Mouse (Mus musculus) thymus, postnatal 4 days (tissue): ENCODE measurements around the gene Oprl1.

Source experiments
- DNase-seq: peaks from one replicate; pipeline ENCODE4 v3.0.0; 2021

The Oprl1 gene

DNA sequence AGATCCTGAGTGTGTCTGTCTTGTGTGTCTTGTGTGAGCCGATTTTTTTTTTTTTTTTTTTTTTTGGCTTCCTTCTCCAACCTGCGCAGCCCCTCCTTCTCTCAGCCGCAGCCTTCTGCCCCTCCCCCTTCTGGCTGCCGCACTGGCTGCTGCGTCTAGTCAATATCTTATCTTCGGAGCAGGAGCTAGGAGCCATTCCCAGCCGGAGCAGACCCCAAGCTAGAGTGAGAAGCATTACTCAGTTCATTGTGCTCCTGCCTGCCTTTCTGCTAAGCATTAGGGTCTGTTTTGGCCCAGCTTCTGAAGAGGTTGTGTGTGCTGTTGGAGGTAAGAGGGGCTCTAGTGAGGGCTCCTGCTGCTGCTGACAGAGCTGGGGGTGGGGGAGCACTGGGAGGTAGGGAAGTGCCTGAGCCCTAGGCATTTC, at the start of gene Oprl1:
Gene Oprl1 (plus strand): TSS at position 114 of the 424 bp plus-strand sequence.
- DNase-seq, result peak; percentile 58

DNA sequence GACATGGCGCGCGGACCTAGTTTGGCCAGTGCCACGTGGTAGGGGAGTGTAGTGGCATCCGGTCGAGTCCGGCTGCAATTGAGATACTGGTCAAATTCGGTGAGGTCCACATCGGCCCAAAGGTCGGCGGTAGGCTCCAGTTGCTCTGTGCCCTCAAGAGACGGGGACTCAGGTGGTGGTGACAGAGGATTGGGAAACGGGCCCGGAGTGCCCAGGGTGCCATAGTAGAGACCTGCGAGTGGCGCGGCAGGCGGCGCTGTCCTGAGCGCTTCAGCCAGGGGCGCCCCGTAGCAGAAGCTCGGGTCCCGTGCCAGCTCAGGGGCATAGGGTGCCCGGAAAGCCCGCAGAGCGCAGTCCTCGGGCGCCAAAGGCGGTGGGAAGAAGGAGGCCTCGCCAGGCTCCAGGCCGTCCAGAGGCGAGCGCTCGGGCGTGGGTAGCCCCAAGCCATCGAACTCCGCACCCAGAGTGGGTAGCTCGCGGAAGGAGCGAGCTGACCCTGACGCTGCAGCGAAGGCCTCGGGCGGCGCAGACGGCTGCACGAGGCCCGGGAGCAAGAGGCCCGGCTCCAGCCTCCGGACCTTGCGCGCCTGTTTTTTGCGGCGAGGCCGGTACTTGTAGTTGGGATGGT, 44.4 kb upstream of the Oprl1 start:
- DNase-seq, result peak; percentile 40

DNA sequence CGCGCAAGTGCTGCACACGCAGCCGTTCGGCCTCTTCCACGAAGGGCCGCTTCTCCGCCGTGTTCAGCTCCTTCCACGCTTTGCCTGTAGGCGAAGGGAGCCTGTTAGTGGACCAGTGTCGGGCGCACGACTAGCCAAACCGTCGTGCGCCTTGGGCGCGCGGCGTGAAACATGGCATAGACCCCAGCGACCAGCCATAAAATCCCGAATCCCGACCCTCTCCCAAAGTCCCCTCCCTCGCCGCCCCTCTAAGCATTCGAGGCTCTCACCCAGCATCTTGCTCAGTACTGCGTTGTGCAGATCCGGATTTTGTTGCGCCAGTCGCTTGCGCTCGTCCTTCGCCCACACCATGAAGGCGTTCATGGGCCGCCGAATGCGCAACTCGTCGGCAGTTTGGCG, 43.9 kb upstream of the Oprl1 start:
- no peak for DNase-seq

DNA sequence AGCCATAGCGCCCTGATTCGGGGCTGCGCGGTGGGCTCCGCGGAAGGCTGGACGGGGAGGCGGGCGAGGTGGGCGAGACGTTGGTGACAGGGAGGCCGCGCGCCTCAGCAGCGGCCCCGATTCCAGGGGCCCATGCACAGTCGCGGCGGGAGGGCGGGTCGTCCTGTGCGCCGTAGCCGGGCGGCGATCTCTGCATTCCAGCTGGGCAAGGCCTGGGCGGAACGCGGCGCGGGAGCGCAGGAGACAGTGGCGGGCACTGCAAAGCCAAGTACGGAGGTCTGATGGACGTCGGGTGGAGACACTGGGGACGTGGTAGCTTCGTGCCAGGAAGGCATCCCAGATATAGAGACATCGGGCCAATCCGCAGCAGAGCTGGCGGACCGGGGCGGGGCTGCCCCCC, 43.5 kb upstream of the Oprl1 start, which contains the start of gene Sox18:
Gene Sox18 (minus strand): TSS at position 315 of the 400 bp plus-strand sequence.
- no peak for DNase-seq

DNA sequence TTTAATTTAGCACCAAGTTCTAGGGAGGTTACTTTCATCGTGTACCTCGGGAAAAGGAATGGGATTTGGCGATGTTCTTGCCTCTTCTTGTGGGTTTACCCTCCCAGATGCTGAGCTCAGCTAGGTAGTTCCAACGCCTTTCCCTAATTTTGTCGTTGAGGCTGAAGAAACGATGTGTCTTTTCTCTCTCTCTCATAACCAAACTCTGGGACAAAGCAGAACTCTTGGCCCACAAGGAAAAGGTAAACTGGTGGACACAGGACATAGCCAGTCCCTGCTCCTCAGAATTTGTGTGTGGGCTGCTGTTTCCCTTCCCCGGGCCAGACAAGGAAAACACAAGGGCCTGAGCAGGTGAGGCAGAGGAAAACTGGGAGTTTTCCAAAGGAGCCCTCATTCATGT, 42.8 kb upstream of the Oprl1 start:
- no peak for DNase-seq

DNA sequence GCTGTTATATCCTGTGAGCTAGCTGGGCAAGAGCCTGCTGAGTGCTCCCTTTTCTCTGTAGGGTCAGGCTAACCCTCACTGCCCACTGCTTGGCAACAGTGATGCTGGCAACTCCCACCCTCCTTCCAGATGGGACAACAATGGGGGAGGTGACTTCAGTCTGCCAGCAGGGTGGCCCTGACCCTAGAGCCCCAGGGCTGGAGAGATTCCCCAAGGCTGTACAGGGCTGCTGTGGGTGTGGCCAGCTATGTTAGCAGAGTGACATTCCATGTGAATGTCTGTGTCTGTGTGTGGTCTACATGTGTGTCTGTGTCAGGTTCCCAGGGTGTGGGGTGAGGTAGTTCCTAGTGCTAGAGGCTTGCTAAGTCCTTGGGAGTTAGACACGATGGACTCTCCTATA, 41.3 kb upstream of the Oprl1 start:
- no peak for DNase-seq

DNA sequence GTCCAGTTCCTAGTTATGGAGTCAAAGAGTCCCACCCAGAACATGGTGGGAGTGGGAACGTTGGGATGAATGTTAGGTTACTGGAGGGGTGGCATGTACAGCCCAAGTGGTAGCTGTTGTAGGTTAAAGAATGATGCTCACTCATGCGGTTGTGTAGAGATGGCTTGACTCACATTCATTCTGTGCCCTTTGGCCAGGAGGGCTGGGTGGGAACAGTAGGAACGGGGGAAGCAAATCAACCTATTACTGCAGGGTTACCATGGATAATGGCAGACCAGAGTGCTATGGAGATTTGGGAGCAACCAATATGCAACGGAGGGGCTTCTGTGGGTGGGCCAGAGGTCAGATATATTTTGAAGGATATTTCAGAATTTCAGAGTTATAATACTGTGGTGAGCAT, 39.9 kb upstream of the Oprl1 start:
- DNase-seq, result no peak

DNA sequence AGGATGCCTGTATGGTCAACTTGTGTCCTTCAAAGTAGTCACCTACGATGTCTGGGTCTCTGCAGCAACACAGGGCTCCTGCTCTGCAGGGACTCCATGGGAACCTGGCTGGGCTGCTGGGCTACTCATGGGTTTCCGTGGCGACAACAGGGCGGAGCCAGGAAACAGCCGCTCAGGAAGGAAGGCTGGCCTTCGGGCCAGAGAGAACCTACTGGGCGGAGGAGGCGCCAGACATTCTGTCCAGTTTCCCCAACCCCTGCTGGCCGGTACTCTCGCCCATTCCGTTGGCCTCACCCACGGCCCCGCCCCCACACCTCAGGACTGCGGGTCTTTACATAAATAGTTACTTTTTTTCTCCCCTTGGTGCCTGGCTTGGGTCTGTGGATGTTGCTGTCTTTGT, 39.4 kb upstream of the Oprl1 start:
- no peak for DNase-seq

DNA sequence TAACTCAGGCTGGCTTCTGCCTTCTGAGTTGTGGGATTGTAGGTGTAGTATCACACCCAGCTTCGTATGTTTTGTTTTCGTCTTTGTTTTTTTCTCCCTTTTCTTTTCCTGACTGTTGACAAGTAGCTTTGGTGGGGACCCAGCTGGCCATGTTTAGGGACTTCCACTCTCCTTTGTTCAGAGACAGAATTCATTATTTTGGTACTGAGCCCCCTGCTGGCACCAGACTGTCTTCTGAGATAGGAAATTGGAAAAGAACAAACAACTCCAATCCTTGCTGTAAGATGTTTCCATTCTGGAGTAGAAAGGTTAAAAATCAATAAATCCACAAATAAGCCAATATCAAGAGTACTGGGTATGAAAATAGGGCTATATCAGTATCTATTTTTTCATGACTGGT, 38.4 kb upstream of the Oprl1 start:
- peak; percentile 40 for DNase-seq

DNA sequence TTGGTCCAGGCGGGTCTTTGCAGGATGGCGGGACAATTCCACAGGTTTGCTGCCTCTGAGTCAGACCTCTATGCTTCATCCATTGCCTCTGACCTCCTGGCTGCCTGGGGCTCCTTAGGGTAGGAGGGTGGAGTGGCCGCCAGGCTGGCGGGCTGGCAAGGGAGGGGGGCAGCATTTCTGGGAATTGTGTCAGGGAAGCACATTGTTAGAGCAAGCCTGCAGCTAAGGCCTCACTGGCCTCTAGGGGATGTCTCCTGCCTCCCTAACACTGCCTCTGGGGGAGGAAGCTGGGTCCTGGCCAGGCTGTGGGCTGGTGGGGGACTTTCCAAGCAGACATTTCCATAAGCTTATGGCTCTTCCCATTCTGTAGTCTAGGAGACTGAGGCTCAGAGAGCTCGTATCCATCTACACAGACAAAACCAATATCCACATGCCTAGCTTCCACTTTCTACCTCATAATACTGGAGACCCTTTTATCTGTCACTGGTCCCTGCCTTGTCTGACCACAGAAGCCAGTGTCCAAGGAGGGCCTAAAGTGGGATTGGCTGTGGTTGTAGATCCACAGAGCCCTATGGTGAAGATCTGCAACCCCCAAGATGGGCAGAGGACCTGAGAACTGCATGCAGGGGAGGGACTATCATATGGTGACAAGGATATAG, 37.6 kb upstream of the Oprl1 start:
- DNase-seq, result no peak

DNA sequence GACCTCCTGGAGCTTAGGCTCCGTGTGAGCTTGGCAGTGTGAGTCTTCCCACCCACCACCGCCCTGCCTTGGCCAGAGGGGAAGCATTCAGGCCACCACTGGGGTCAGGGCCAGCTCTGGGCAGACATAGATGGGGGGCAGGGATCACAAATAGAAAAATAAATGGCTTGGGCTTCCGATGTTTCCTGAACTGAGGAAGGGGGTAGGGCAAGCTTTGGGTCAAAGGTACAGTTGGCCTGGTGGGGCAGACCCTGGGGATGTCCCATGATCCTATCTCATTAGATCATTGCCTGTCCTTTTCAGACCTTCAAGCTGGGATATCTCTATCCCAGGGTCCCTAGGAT, 37.1 kb upstream of the Oprl1 start:
- DNase-seq, result no peak

DNA sequence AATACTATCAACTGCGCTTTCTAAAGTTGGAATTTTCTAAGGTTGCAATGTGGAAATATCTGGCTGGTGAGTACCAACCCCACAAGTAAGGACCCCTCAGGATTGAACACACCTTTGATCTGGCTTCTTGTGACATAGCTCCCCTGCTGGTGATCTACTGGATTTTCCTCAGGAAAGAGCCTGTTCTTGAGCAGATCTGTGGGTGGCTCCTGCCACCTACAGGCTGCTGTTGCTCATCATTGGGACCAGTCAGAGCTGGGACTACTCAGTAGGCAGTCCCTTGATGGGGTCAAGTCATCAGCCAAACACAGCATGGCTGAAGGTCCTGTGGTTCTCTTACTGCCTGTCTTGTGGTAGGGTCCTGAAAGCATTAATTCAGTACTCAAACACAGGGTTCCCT, 36.0 kb upstream of the Oprl1 start:
- peak; percentile 77 for DNase-seq

DNA sequence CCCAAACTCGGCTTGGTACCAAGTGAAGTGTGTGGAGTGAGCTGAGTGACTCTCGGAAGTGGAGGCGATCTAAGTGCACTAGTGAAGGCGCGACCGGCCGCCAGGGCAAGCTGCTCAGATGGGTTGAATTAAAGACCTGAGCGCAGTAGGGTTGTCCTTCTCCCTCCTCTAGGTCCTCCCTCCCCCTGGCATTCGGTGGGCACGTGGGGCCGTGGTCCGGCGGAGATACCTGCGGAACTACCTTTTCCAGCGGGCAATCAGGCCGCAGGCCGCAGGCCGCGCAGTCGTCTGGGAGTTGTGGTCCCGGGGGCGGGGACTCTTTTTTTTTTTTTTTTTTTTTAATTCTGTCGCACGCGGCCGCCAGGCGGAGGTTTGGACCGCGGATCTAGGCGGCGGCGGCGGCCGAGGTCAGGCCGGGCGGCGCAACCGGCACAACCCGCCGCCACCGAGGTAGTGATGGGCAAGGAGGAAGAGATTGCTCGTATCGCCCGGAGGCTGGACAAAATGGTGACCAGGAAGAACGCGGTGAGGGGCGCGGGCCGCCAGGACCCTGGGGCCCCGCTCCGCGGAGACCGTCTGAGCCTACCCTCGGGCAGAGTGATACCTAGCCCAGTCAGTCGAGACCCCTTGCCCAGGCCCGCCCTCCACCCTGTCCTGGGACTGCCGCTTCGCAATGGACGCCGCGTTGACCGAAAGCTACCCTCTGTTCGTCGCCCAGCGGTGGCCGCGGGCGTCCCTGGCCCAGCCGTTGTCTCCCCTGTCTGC, 34.7 kb upstream of the Oprl1 start, which contains the start of gene Tcea2:
Gene Tcea2 (plus strand): TSS at position 360 of the 765 bp plus-strand sequence.
- DNase-seq, result peak; percentile 74

DNA sequence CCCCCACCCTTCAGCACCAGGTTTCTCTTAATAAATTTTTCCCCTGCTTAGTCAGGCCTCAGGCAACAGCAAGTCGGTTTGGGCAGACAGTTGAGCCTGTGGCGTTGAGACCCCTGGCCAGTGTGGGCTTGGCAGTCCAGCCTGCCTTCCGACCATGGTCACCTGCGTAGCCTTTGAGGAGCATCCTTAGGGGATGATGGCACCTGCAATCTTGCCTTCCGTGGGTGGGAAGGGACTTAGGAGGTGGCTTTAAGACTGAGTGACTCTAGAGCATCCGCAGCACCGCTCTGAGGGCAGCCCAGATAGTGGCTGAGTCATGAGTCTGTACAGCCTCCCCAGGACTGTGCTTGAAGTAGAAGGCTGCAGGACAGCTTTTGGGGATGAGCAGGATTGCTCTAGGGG, 34.1 kb upstream of the Oprl1 start:
- DNase-seq, result peak; percentile 40

DNA sequence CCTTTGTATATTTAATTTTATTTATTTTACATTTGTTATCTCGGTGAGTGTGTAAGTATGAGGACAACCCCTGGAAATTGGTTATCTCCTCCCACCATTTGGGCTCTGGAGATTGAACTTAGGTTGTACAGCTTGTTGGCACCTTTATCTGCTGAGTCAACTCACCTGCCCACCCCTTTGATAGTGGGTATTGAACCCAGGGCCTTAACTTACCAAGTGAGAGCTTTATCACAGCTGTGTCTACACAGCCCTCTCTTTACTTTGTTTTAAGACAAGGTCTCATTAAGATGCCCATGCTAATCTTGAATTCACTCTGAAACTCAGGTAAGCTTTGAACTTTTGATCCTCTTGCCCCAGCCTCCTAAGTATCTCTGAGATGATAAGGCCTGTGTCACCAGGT, 32.8 kb upstream of the Oprl1 start:
- DNase-seq, result no peak

DNA sequence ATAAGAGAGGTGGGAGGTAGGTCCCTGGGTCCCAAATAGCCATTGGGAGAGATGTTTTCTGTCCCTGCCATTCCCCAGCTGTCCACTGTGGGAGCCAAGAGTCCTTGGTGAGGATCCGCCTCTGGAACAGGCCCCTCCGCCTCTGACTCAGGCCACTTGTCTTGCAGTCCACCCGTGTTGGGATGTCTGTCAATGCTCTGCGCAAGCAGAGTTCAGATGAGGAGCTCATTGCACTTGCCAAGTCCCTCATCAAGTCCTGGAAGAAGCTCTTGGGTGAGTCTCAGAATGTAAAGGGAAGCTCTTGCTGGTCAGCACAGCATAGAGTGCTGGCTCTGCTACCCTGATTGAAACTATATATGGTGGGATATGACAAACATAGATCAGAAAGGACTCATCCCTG, 31.4 kb upstream of the Oprl1 start:
- no peak for DNase-seq

DNA sequence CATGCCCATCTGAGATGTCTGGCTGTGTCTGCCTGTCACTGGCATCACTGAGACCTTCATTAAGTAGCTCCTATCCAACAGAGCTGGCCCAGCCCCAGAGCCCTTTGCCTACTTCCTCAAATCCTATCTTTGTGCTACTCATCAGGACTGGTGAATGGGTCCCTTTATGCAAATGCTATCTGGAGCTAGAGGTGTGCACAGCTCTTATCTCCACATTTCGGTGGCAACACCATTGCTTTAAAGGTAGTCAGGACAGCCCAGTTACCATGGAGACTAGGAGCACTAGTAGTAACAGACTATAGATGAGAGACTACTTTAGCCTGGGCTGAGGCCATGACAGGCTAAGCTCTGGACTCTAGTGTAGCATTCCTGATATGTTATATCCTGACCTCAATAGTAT, 30.1 kb upstream of the Oprl1 start:
- DNase-seq, result no peak

DNA sequence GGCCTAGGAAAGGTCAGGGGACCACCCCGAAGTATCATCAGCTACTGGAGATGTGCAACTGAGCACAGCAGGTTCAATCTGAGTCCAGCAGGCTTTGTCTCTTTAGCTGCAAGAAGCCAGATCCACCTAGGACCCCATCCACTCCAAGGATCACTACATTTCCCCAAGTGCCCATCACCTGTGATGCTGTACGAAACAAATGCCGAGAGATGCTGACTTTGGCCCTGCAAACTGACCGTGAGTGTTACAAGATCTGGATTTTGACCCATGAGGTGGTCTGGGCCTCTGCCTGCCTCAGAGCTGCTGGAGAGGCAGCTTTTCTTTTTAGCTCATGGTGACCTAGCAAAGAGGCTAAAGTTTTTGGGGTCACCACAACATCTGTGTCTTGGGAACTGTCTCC, 29.1 kb upstream of the Oprl1 start:
- DNase-seq, result no peak

DNA sequence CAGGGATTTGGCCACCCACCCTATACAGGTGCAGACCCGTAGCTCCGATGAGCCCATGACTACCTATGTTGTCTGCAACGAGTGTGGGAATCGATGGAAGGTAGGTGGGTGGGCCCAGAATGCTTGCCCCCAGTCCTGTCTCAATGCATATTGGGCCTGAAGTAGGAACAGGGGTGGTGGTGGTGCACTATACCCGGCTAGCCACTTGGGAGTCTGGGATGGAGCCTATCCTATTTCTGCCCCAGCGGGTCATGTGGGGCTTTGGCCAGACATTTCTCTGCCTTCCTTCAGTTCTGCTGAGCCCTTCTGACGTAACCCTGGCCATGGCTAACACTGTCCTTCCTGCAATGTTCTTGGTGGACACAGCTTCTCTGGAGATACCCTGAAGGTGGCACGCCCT, 27.2 kb upstream of the Oprl1 start:
- DNase-seq, result no peak

DNA sequence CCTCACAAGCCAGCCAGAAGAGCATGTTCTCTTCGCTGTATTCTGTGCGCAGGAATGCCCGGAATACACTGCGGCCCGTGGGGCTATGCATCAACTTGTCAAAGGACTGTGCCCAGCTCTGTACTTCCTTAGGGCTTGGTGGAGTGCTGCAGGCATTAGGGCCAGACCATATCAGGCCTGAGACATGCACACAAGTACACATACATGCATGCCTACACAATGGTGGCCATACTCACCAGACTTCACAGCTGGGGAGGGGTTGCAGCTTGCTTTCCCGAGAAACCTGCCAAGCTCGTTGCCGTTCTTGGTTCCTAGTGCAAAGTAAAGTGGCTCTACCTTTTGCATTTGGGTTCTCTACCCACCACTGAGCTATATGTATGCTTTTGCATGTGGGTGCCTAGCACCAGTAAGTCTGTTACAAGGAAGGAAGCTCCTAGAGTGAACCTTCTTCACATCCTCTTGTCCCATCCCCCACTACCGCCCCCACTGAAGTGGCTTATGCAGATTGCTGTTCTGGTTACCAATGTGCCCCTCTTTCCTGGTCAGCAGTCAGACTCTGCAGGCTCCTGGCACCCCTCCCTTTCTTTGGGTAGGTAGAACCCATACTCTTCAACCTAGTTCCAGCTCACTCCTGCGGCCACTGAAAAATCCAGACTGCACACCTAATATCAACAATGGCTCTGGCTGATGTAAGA, 25.2 kb upstream of the Oprl1 start:
- DNase-seq, result peak; percentile 51

DNA sequence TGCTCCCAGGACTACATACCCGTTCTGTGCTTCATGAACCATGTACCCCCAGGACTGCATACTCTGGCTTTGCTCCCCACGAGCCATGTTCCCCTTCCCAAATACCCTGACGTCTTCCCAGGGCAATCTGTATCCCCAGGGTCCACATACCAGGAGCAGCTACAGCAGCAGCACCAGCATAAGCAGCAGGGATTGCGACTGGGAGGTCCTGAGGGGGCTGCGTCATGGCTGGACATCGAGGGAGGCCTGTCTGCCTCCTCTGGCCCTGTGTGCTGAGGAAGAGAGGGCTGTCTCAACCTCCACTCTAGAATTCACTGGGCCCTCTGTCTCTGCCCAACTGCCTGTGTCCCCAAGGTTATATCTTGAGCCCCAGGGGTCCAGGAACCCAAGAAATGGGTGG, 23.7 kb upstream of the Oprl1 start:
- no peak for DNase-seq

DNA sequence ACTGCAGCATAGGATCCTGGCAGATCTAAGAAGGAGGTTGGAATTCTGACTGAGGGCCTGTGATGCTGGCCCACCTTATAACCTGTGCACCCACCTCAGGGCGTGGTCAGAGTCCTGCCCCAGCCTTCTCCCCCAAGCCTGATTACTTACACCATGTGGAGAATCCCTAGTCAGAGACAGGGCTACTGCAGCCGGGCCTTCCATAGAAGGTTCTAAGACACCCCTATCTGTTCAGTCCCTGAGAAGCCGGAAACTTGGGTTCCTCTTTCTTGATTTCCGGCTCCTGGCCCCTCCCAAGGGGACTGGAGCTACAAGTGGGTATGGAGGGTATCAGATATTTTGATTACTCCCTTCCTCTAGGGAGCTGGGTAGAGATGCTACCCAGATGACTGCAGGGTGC, 23.2 kb upstream of the Oprl1 start:
- DNase-seq, result peak; percentile 42

DNA sequence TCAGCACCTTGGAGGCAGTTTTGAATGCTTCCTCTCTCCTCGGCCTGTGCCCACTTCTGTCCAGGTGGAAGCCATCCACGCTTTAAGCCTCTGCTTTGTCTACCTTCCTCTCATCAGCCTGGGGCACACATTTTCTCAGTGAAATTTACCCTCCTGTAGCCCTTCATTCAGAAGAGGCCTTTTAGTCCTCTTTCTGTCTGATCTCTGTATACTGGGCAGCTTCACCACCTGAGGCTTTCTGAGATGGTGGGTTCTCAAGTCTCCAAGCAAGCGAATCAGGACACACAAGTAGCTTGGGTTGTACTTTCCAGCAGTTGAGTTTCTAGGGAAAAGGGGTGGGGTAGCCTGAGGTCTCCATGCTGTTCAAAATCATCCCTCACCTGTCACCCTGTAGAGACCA, 22.5 kb upstream of the Oprl1 start:
- no peak for DNase-seq
